Mouse (Mus musculus) C2C12 (cell line): Measurements from ENCODE around the gene Bud31.

Source experiments
- CTCF ChIP-seq: IDR thresholded peaks from one replicate; pipeline ENCODE4 v1.5.1; 2011; ENCODE audit not compliant: control insufficient read depth, insufficient read depth, insufficient read length
- FOSL1 ChIP-seq: IDR thresholded peaks from one replicate; pipeline ENCODE4 v1.8.0; 2011; ENCODE audit warnings: mild to moderate bottlenecking, low read length; ENCODE audit not compliant: poor library complexity, insufficient read depth, severe bottlenecking
- MAX ChIP-seq: IDR thresholded peaks from one replicate; pipeline ENCODE4 v1.6.1; 2011; ENCODE audit warnings: mild to moderate bottlenecking, control low read depth
- MYOD1 ChIP-seq: IDR thresholded peaks from one replicate; pipeline ENCODE4 v1.6.1; 2011; ENCODE audit warnings: low read depth; ENCODE audit not compliant: control insufficient read depth, insufficient read length
- MYOG ChIP-seq: IDR thresholded peaks from one replicate; pipeline ENCODE4 v1.6.1; 2011; ENCODE audit not compliant: control insufficient read depth, insufficient read length; ENCODE audit errors: extremely low read depth
- USF1 ChIP-seq: IDR thresholded peaks from one replicate; pipeline ENCODE4 v1.6.1; 2011; ENCODE audit warnings: low read depth, mild to moderate bottlenecking, control low read depth, moderate library complexity

GRCm38 (mm10) chr5:145140611-145141010, 449 bp downstream of the Bud31 start:
- TF ChIP-seq CTCF: no peak
- TF ChIP-seq MYOD1: no peak
- no peak for TF ChIP-seq USF1
- TF ChIP-seq FOSL1: no peak
- TF ChIP-seq MYOG: no peak
- no peak for TF ChIP-seq MAX
